Mouse (Mus musculus) MEL (cell line): Measurements from ENCODE around the gene Gjd2. TPM values are rescaled to one million over a fixed set of nuclear protein-coding genes. Genes with fewer than 3 reads are reported as not detected.

ENCODE experiments used
- DNase-seq: peaks from one replicate; pipeline ENCODE4 v3.0.0; 2011; ENCODE audit warnings: low read depth, low spot score
- H3K27ac ChIP-seq: 2 replicates; pipeline ENCODE4 v1.5.1; 2012; ENCODE audit warnings: low read depth, mild to moderate bottlenecking, control low read depth, low read length, moderate library complexity; ENCODE audit not compliant: control insufficient read depth
- H3K27me3 ChIP-seq, 2 experiments: fragments of 150-350 bp in 1 of 2; sonication (generic) in 1 of 2; 2 replicates each; pipeline ENCODE4 v1.6.1; 2012; ENCODE audit warnings: low read length in 2 of 2, mild to moderate bottlenecking in 2 of 2, improper control_type of control experiment in 1 of 2, moderate library complexity in 1 of 2; ENCODE audit not compliant: insufficient read depth in 2 of 2, control insufficient read depth in 1 of 2
- H3K36me3 ChIP-seq, 2 experiments: 2 replicates each; pipeline ENCODE4 v1.6.1; 2012 to 2014; ENCODE audit warnings: low read length in 2 of 2, improper control_type of control experiment in 1 of 2, inconsistent platforms in 1 of 2, mild to moderate bottlenecking in 1 of 2; ENCODE audit not compliant: insufficient read depth in 2 of 2, control insufficient read depth in 1 of 2
- H3K4me1 ChIP-seq, 2 experiments: fragments of 150-350 bp in 1 of 2; sonication (generic) in 1 of 2; 2 replicates each; pipeline ENCODE4 v1.6.1; 2012; ENCODE audit warnings: low read length in 2 of 2, improper control_type of control experiment in 1 of 2, mild to moderate bottlenecking in 1 of 2; ENCODE audit not compliant: insufficient read depth in 2 of 2, control insufficient read depth in 1 of 2
- H3K4me3 ChIP-seq, 2 experiments: fragments of 150-350 bp in 1 of 2; sonication (generic) in 1 of 2; 2 replicates each; pipeline ENCODE4 v1.5.1; 2012; ENCODE audit warnings: low read depth in 2 of 2, low read length in 2 of 2, mild to moderate bottlenecking in 2 of 2, moderate library complexity in 2 of 2, control low read depth in 1 of 2, improper control_type of control experiment in 1 of 2; ENCODE audit not compliant: control insufficient read depth in 1 of 2, insufficient read depth in 1 of 2
- H3K79me2 ChIP-seq: 2 replicates; pipeline ENCODE4 v1.6.1; 2012; ENCODE audit warnings: mild to moderate bottlenecking, low read length, moderate library complexity; ENCODE audit not compliant: control insufficient read depth, poor library complexity, insufficient read depth
- H3K9ac ChIP-seq: 2 replicates; pipeline ENCODE4 v1.6.1; 2012; ENCODE audit warnings: low read depth, mild to moderate bottlenecking, control low read depth, low read length, moderate library complexity; ENCODE audit not compliant: control insufficient read depth, poor library complexity, severe bottlenecking
- H3K9me3 ChIP-seq: fragments of 150-350 bp; sonication (generic); replicated peaks from 2 replicates; pipeline ENCODE4 v1.6.1; 2012; ENCODE audit warnings: mild to moderate bottlenecking, low read length, improper control_type of control experiment, moderate library complexity; ENCODE audit not compliant: insufficient read depth
- CHD1 ChIP-seq: IDR thresholded peaks from 2 replicates; pipeline ENCODE4 v1.6.1; 2012; ENCODE audit warnings: low read depth, mild to moderate bottlenecking, inconsistent platforms, low read length, improper control_type of control experiment
- CHD2 ChIP-seq: IDR thresholded peaks from 2 replicates; pipeline ENCODE4 v1.6.1; 2011; ENCODE audit warnings: low read length, improper control_type of control experiment
- CTCF ChIP-seq, 3 experiments: IDR thresholded peaks in 2 of 3; conservative IDR thresholded peaks in 1 of 3; 2 replicates each; pipeline ENCODE4 v1.5.1; 2011 to 2012; ENCODE audit warnings: low read length in 3 of 3, low read depth in 2 of 3, mild to moderate bottlenecking in 2 of 3, improper control_type of control experiment in 1 of 3, inconsistent platforms in 1 of 3, mixed read lengths in 1 of 3, moderate library complexity in 1 of 3; ENCODE audit not compliant: control insufficient read depth in 1 of 3, insufficient read depth in 1 of 3, poor library complexity in 1 of 3, severe bottlenecking in 1 of 3
- E2F4 ChIP-seq: IDR thresholded peaks from 2 replicates; pipeline ENCODE4 v1.6.1; 2011; ENCODE audit warnings: low read depth, low read length, improper control_type of control experiment, borderline replicate concordance
- ELF1 ChIP-seq: IDR thresholded peaks from 2 replicates; pipeline ENCODE4 v1.6.1; 2014; ENCODE audit warnings: low read depth, mild to moderate bottlenecking, inconsistent platforms, low read length, improper control_type of control experiment, moderate library complexity
- GABPA ChIP-seq: IDR thresholded peaks from 2 replicates; pipeline ENCODE4 v1.6.1; 2012; ENCODE audit warnings: low read depth, mild to moderate bottlenecking, inconsistent platforms, low read length, improper control_type of control experiment, moderate library complexity
- JUND ChIP-seq: IDR thresholded peaks from 2 replicates; pipeline ENCODE4 v1.6.1; 2011; ENCODE audit warnings: low read depth, mild to moderate bottlenecking, improper control_type of control experiment, low read length
- MYB ChIP-seq: IDR thresholded peaks from 2 replicates; pipeline ENCODE4 v1.6.1; 2011; ENCODE audit warnings: mild to moderate bottlenecking, low read depth, low read length, improper control_type of control experiment
- MYC ChIP-seq: IDR thresholded peaks from 2 replicates; pipeline ENCODE4 v1.6.1; 2011; ENCODE audit warnings: low read depth, mild to moderate bottlenecking, low read length, improper control_type of control experiment, moderate library complexity
- RAD21 ChIP-seq: IDR thresholded peaks from 2 replicates; pipeline ENCODE4 v1.6.1; 2011; ENCODE audit warnings: mild to moderate bottlenecking, low read depth, low read length, improper control_type of control experiment
- SIN3A ChIP-seq: IDR thresholded peaks from 2 replicates; pipeline ENCODE4 v1.6.1; 2012; ENCODE audit warnings: low read length, improper control_type of control experiment, inconsistent platforms
- SMC3 ChIP-seq: IDR thresholded peaks from 2 replicates; pipeline ENCODE4 v1.6.1; 2011; ENCODE audit warnings: low read depth, low read length, improper control_type of control experiment
- TAL1 ChIP-seq: IDR thresholded peaks from 2 replicates; pipeline ENCODE4 v1.6.1; 2012; ENCODE audit warnings: mild to moderate bottlenecking, inconsistent platforms, low read length, moderate library complexity, mixed read lengths
- ZNF384 ChIP-seq: IDR thresholded peaks from 2 replicates; pipeline ENCODE4 v1.6.1; 2012; ENCODE audit warnings: low read depth, mild to moderate bottlenecking, inconsistent platforms, low read length, improper control_type of control experiment
- polyA plus RNA-seq, 2 experiments: library from polyadenylated mRNA; stranded (reverse) in 1 of 2; unstranded in 1 of 2; fragments of >175 nt in 1 of 2; fragments of >200 nt in 1 of 2; gene quantifications; 2 replicates each; pipeline versions ENCODE4 v1.2.1 to v1.2.4; 2012; ENCODE audit warnings: low replicate concordance in 2 of 2, low read depth in 1 of 2; ENCODE audit not compliant: insufficient read length in 2 of 2, insufficient read depth in 1 of 2, missing spikeins in 1 of 2
- total RNA-seq: library from RNA; depleted of rRNA; stranded (reverse); fragments of 300-350 nt; gene quantifications from 2 replicates; pipeline ENCODE4 v1.2.3, GENCODE M21; 2012; rRNA removed

Gjd2 gene
- total and polyA plus RNA-seq, 3 experiments: not detected

DNA sequence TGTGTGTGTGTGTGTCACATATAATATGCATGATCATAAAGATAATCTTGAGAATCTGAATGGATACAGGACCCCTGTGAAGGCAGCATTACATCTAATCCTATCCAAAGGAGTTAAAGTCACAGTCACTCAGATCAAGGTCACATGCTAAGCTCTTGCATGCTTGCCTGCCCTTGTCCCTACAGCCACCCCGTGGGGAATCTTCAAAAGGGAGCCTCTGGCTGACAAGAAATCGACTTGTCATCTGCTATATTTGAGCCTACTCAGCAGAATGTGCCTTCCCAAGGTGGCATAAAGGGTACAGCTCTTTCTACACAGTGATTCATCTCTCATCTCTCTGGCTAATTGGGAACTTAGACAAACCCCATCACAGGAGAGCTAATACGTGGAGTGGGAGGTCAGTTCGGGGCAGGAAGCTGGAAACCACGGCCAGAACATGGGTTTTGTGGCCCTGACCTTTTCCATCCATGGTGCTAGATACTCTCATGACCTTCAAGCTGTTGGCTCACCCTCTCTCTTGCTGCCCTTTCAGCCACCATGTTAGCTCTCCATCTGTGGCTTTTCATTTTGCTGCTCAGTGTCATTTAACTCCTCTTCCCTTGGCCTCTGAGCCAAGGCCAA lies 35.2 kb downstream of the Gjd2 start:
- H3K79me2 ChIP-seq: no peaks in the 10 kb centered on the region
- H3K9ac ChIP-seq: no peak overlapping the region
- no peaks in the 10 kb centered on the region for H3K9me3 ChIP-seq
- no peak overlapping the region for H3K4me3 ChIP-seq
- H3K27me3 ChIP-seq: no peaks in the 10 kb centered on the region
- no peak for DNase-seq
- H3K4me1 ChIP-seq: no peaks in the 10 kb centered on the region
- H3K27ac ChIP-seq: no peak overlapping the region
- TF ChIP-seq CHD1: no peak
- no peak for TF ChIP-seq SIN3A
- TF ChIP-seq RAD21: no peak
- no peak for TF ChIP-seq TAL1
- TF ChIP-seq ZNF384: no peak
- no peaks in the 10 kb centered on the region for H3K36me3 ChIP-seq

GRCm38 (mm10) chr2:113973950-113974349 lies 39.5 kb downstream of the Gjd2 start:
- no peak for TF ChIP-seq MYB
- Histone ChIP-seq H3K9me3 (no peaks in the 10 kb centered on the region), H3K4me3 (no peak overlapping the region), H3K27ac (no peak overlapping the region), H3K4me1 (no peaks in the 10 kb centered on the region), H3K36me3 (no peaks in the 10 kb centered on the region), H3K27me3 (no peaks in the 10 kb centered on the region), H3K79me2 (no peaks in the 10 kb centered on the region), H3K9ac (no peak overlapping the region)
- DNase-seq: no peak

GRCm38 (mm10) chr2:113966421-113966820 lies 47.0 kb downstream of the Gjd2 start:
- no peak for TF ChIP-seq ZNF384
- TF ChIP-seq JUND: no peak
- TF ChIP-seq CHD2: no peak
- no peak for TF ChIP-seq MYC
- no peak for TF ChIP-seq ELF1
- no peak for TF ChIP-seq GABPA
- peak; percentile 17 for TF ChIP-seq RAD21
- TF ChIP-seq CTCF (IDR thresholded peaks at IDR 0.05 in 2 of 3, conservative IDR thresholded peaks at IDR 0.05 in 1 of 3; ENCODE audit: control insufficient read depth in 1 of 3, insufficient read depth in 1 of 3, low read depth in 2 of 3, low read length in 3 of 3, poor library complexity in 1 of 3, severe bottlenecking in 1 of 3): peak in 2 of 3 experiments; percentile 21 to 38; a peak in 3 of 6 replicates
- TF ChIP-seq SMC3: peak; percentile 19; the same call in 1 of the 2 replicates
- TF ChIP-seq E2F4: no peak
- H3K27me3 ChIP-seq: no peaks in the 10 kb centered on the region
- DNase-seq: peak; percentile 3
- H3K9ac ChIP-seq: no peak overlapping the region
- no peak overlapping the region for H3K27ac ChIP-seq
- H3K9me3 ChIP-seq: no peaks in the 10 kb centered on the region
- H3K4me1 ChIP-seq: no peaks in the 10 kb centered on the region
- H3K4me3 ChIP-seq: no peak overlapping the region
- H3K36me3 ChIP-seq: no peaks in the 10 kb centered on the region
- H3K79me2 ChIP-seq: no peaks in the 10 kb centered on the region

Other genes starting within 250 kb of the Gjd2 start
- gene Scg5, start 184.5 kb downstream of the Gjd2 start, total RNA-seq: 0.31 TPM in 1 of 2 replicates, not detected in the other
- gene Scg5, start 184.5 kb downstream of the Gjd2 start, polyA plus RNA-seq: under 1 TPM in 1 of 2 experiments, not detected in 1; 0.17 TPM
- 24.3 and 24.9 TPM in 2 replicates for gene Arhgap11a, start 165.0 kb downstream of the Gjd2 start, total RNA-seq
- 10 to 100 TPM; 29.7 to 43.1 TPM for gene Arhgap11a, start 165.0 kb downstream of the Gjd2 start, polyA plus RNA-seq
- 0.10 TPM in 1 of 2 replicates, not detected in the other for gene Actc1, start 39.9 kb upstream of the Gjd2 start, total RNA-seq
- gene Actc1, start 39.9 kb upstream of the Gjd2 start, polyA plus RNA-seq: not detected
- gene Aqr, start 173.4 kb upstream of the Gjd2 start, total RNA-seq: 45.9 and 47.7 TPM in 2 replicates
- gene Aqr, start 173.4 kb upstream of the Gjd2 start, polyA plus RNA-seq: 100 to 1,000 TPM in 1 of 2 experiments, 10 to 100 TPM in 1; 69.1 to 143 TPM
- 6.0 and 6.6 TPM in 2 replicates for gene Zfp770, start 187.8 kb upstream of the Gjd2 start, total RNA-seq
- 1 to 10 TPM in 1 of 2 experiments, not detected in 1; 9.6 TPM for gene Zfp770, start 187.8 kb upstream of the Gjd2 start, polyA plus RNA-seq